Mouse (Mus musculus) intestine, postnatal 0 days (tissue): Measurements from ENCODE around the gene Prss40. TPM values are rescaled to one million over a fixed set of nuclear protein-coding genes. Genes with fewer than 3 reads are reported as not detected.
"Not testable (repeated sequence)": the region's sequence is repeated elsewhere in the genome, so short reads cannot be mapped to it uniquely, and the experiment has no call there.

Experiments used
- ATAC-seq: fragments of 200-750 bp; cut with Nextera tagmentation; 2 replicates; pipeline ENCODE4 v1.8.0; 2017; ENCODE audit warnings: mild to moderate bottlenecking, moderate TSS enrichment, moderate library complexity
- H3K27ac ChIP-seq: fragments of 300-500 bp; sonication (generic); 2 replicates; pipeline ENCODE4 v1.5.1; 2014; ENCODE audit warnings: mild to moderate bottlenecking, low read depth, low read length, moderate library complexity
- H3K27me3 ChIP-seq: fragments of 300-500 bp; sonication (generic); replicated peaks from 2 replicates; pipeline ENCODE4 v1.6.1; 2014; ENCODE audit warnings: low read length, mixed read lengths; ENCODE audit not compliant: control insufficient read depth, insufficient read depth
- H3K36me3 ChIP-seq: fragments of 300-500 bp; sonication (generic); 2 replicates; pipeline ENCODE4 v1.6.1; 2014; ENCODE audit warnings: mild to moderate bottlenecking, moderate library complexity; ENCODE audit not compliant: control insufficient read depth, insufficient read depth
- H3K4me1 ChIP-seq: fragments of 300-500 bp; sonication (generic); replicated peaks from 2 replicates; pipeline ENCODE4 v1.6.1; 2014; ENCODE audit warnings: antibody characterized with exemption, low read length, mixed read lengths; ENCODE audit not compliant: control insufficient read depth, insufficient read depth
- H3K4me2 ChIP-seq: fragments of 300-500 bp; sonication (generic); replicated peaks from 2 replicates; pipeline ENCODE4 v1.6.1; 2014; ENCODE audit warnings: low read depth, mild to moderate bottlenecking, moderate library complexity
- H3K4me3 ChIP-seq: fragments of 300-500 bp; sonication (generic); 2 replicates; pipeline ENCODE4 v1.5.1; 2014; ENCODE audit warnings: low read depth, low read length
- H3K9ac ChIP-seq: fragments of 300-500 bp; sonication (generic); 2 replicates; pipeline ENCODE4 v1.6.1; 2014; ENCODE audit warnings: mild to moderate bottlenecking, low read depth, low read length
- H3K9me3 ChIP-seq: fragments of 300-500 bp; sonication (generic); 2 replicates; pipeline ENCODE4 v1.6.1; 2016; ENCODE audit warnings: mixed run types; ENCODE audit not compliant: control insufficient read depth
- CTCF ChIP-seq: sonication (generic); IDR thresholded peaks from 2 replicates; pipeline ENCODE4 v1.5.1; 2016; ENCODE audit warnings: low read depth, mild to moderate bottlenecking, control low read depth, antibody characterized with exemption, moderate library complexity
- WGBS: fragments of 180-500 bp; shearing (Covaris S2); extraction: QIAGEN DNeasy Blood & Tissue Kit; methylation state at CpG from one replicate; pipeline ENCODE4 v1.1.7; 2014; 5-methylcytosine and 5-hydroxymethylcytosine counted together
- polyA plus RNA-seq: library from polyadenylated mRNA; unstranded; fragments of >200 nt; fragmentation: Nextera tagmentation; extraction: Ambion mirVana; gene quantifications from 2 replicates; pipeline ENCODE4 v1.2.1, GENCODE M21; 2015

Gene Prss40
- polyA plus RNA-seq, 1 experiment from 2014 or later = not detected

DNA sequence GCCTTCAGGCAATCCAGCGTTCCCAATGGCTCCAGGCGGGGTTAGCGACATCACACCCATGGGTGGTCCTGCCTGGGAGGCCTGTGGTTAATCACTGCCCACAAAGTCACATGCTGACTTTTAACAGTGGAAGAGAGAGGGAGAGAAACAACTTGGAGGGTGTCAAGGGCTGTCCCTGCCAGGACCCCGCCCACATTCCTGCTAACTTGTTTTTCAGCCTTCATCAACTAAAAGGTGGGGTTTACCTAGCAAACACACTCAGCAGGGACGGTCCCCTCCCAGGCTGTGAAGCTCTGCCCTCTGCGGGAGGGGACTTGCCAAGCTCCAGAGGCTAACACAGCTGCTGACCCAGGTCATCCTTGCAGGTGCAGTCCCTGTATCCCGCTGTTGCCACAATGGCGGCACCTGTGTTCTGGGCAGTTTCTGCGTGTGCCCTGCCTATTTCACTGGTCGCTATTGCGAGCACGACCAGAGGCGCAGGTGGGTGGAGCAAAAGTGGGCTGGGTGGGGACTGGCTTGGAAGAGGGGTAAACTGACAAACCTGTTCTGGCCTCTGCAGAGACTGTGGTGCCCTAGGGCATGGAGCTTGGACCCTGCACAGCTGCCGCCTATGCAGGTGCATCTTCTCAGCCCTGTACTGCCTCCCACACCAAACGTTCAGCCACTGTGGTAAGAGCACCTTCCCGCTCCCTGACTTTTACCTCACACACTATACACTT lies 23.8 kb downstream of the Prss40 start:
- peak overlapping the region; percentile 46 for H3K4me2 ChIP-seq
- no peak overlapping the region for H3K9ac ChIP-seq
- peaks cover 27% of the 10 kb centered on the region for H3K27me3 ChIP-seq
- H3K9me3 ChIP-seq = no peaks in the 10 kb centered on the region
- no peaks in the 10 kb centered on the region for H3K4me1 ChIP-seq
- no peak for ATAC-seq
- no peak overlapping the region for H3K27ac ChIP-seq
- H3K4me3 ChIP-seq = 0 out of 2 replicates have a peak overlapping the region, but pooled peaks have one; percentile 9
- no peaks in the 10 kb centered on the region for H3K36me3 ChIP-seq
- 5% methylated on average over 16 of the region's 16 CpGs for WGBS
- no peak for TF ChIP-seq CTCF

DNA sequence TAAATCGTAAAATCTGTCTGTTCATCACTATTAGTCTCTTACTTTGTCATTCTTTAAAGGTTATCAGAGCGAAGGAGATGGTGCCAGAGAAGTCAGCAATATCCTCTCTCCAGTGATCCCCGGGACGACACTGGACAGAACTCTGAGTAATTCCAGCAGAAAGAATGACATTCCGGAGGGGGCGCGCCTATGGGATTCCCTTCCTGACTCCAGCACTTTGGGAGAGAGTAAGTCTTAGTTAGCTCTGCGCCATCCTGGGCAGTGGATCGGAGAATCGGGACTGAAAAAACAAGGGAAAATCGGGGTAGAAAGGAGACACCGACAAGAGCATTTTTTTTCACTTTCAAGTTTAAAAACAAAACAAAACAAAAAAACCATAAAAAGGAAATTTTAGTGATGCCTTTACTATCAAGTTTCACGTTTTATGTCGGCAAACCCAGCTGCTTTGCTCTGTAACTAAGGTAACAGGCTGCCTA lies 24.4 kb downstream of the Prss40 start:
- ATAC-seq = no peak
- 2% methylated on average over 14 of the region's 14 CpGs for WGBS
- TF ChIP-seq CTCF = no peak

GRCm38 (mm10) chr1:34535043-34535698 lies 25.6 kb downstream of the Prss40 start, which contains the start of gene Cfc1:
TSS of gene Cfc1 (plus strand) at chr1:34535648.
- not testable (repeated sequence) for H3K9ac ChIP-seq, ATAC-seq, H3K36me3 ChIP-seq, H3K27ac ChIP-seq, H3K9me3 ChIP-seq, H3K4me3 ChIP-seq, H3K4me1 ChIP-seq
- WGBS = 32% methylated on average over 7 of the region's 7 CpGs
- H3K27me3 ChIP-seq = peaks cover 27% of the 10 kb centered on the region
- H3K4me2 ChIP-seq = peak within 1 kb of the TSS; percentile 46; the same call in 1 of the 2 replicates

More for the DNA sequence above, 24.4 kb downstream of the Prss40 start:
- H3K36me3 ChIP-seq = no peaks in the 10 kb centered on the region
- H3K4me2 ChIP-seq = peak overlapping the region; percentile 46
- H3K27me3 ChIP-seq = peaks cover 27% of the 10 kb centered on the region
- no peak overlapping the region for H3K9ac ChIP-seq
- no peak overlapping the region for H3K27ac ChIP-seq
- 0 out of 2 replicates have a peak overlapping the region, but pooled peaks have one; percentile 9 for H3K4me3 ChIP-seq
- H3K9me3 ChIP-seq = no peaks in the 10 kb centered on the region
- H3K4me1 ChIP-seq = no peaks in the 10 kb centered on the region

DNA sequence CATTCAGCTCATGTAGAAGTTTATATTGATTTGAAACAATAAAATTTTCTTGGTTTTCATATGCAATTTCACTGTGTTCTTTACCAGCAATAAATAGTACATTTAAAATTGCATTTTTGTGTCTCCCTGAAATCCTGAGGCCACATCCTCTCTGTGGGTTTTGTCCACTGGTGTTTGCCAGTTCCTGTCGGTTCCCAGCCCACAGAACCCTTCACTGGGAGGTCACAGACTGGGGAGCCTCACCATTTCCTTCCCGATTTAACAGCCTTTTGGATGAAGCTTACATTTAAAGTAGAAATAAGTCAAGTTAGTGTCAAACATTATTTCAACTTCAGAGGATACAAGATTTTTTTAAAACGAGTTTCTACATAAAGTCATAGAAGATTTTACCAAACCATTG lies 26.2 kb downstream of the Prss40 start:
- not testable (repeated sequence) for H3K4me2 ChIP-seq

DNA sequence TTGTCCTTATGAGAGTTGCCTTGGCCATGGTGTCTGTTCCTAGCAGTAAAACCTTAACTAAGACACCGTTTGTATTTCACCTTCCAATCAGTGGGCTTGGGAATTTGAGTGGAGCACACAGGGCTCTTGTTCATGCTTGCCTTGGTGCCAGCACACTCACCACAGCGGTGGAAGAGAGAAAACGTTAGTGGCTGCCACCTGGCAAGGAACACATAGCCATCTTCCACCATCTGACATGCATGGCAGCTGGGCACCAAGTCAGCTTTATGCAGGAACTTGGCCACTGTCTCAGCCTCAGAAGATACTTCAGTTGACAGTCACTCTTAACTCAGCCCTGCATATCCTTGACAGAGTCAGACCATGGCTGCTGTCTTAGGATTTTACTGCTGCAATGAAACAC lies 37.1 kb downstream of the Prss40 start:
- Histone ChIP-seq H3K9ac (no peak overlapping the region), H3K4me1 (no peaks in the 10 kb centered on the region), H3K9me3 (no peaks in the 10 kb centered on the region), H3K27me3 (no peaks in the 10 kb centered on the region), H3K27ac (no peak overlapping the region), H3K4me3 (no peak overlapping the region), H3K4me2 (no peak overlapping the region), H3K36me3 (no peaks in the 10 kb centered on the region)
- TF ChIP-seq CTCF = no peak
- ATAC-seq = no peak
- 86% methylated on average over 3 of the region's 3 CpGs for WGBS

More for the DNA sequence above, 26.2 kb downstream of the Prss40 start:
- not testable (repeated sequence) for ATAC-seq, H3K9me3 ChIP-seq, H3K4me1 ChIP-seq, H3K9ac ChIP-seq, H3K36me3 ChIP-seq, H3K4me3 ChIP-seq, H3K27ac ChIP-seq
- WGBS = 34% methylated on average over 3 of the region's 3 CpGs
- H3K27me3 ChIP-seq = peaks cover 27% of the 10 kb centered on the region

DNA sequence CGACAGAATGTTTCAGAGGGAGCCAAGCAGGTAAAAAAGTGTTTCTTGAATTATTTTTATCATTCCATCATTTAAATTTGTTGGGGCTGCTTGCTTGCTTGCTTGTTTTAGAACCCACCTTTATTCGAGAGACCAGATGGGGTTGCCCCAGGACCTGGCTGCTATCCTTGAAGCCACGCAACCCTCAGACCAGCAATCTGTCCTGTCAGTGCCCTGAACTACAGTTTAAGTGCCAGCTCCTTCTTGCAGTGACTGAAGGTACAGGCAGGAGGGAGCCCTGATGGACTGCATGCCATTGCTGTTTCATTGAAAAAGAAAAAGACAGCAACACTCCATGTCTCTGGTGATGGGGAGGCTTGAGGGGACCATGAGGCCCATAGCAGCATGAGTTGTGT lies 37.9 kb downstream of the Prss40 start:
- Histone ChIP-seq H3K36me3 (no peaks in the 10 kb centered on the region), H3K9me3 (no peaks in the 10 kb centered on the region), H3K4me3 (no peak overlapping the region), H3K4me1 (no peaks in the 10 kb centered on the region), H3K27me3 (no peaks in the 10 kb centered on the region), H3K9ac (no peak overlapping the region), H3K4me2 (no peak overlapping the region), H3K27ac (no peak overlapping the region)
- WGBS = 72% methylated on average over 3 of the region's 3 CpGs
- TF ChIP-seq CTCF = no peak
- no peak for ATAC-seq
